Mouse (Mus musculus) liver, embryonic 14.5 days (tissue): Measurements from ENCODE around the gene Olfr1128.
"Not testable (repeated sequence)": the region's sequence is repeated elsewhere in the genome, so short reads cannot be mapped to it uniquely, and the experiment has no call there.

Experiments
- CTCF ChIP-seq: IDR thresholded peaks from 2 replicates; pipeline ENCODE4 v1.5.1; 2016; ENCODE audit warnings: antibody characterized with exemption, low read depth, control low read depth
- EP300 ChIP-seq: IDR thresholded peaks from 2 replicates; pipeline ENCODE4 v1.6.1; 2016; ENCODE audit warnings: antibody characterized with exemption, low read depth

GRCm38 (mm10) chr2:87573602-87574001 is 28.3 kb upstream of the Olfr1128 start, which contains the start of gene Olfr1129:
- not testable (repeated sequence) for TF ChIP-seq CTCF, EP300
